Mouse (Mus musculus) kidney, embryonic 14.5 days (tissue): ENCODE results near the gene Apod. TPM values are rescaled to one million over a fixed set of nuclear protein-coding genes. Genes with fewer than 3 reads are reported as not detected.
A peak's percentile ranks its signal among the peaks of the same experiment; 100 is the strongest.
"Not testable (repeated sequence)": the region's sequence is repeated elsewhere in the genome, so short reads cannot be mapped to it uniquely, and the experiment has no call there.

Experiments
- ATAC-seq: fragments of 200-750 bp; cut with Nextera tagmentation; 2 replicates; pipeline ENCODE4 v1.8.0; 2017; ENCODE audit warnings: moderate number of reproducible peaks, mild to moderate bottlenecking, moderate TSS enrichment, moderate library complexity; ENCODE audit not compliant: low FRiP score, low TSS enrichment
- H3K27ac ChIP-seq: fragments of 300-500 bp; sonication (generic); 2 replicates; pipeline ENCODE4 v1.5.1; 2014; ENCODE audit warnings: low read depth, mild to moderate bottlenecking, low read length, moderate library complexity, mixed read lengths
- H3K27me3 ChIP-seq: fragments of 300-500 bp; sonication (generic); 2 replicates; pipeline ENCODE4 v1.6.1; 2014; ENCODE audit warnings: mild to moderate bottlenecking, low read length; ENCODE audit not compliant: control insufficient read depth, insufficient read depth
- H3K36me3 ChIP-seq: fragments of 300-500 bp; sonication (generic); 2 replicates; pipeline ENCODE4 v1.6.1; 2014; ENCODE audit warnings: low read length, mixed read lengths; ENCODE audit not compliant: control insufficient read depth, insufficient read depth
- H3K4me1 ChIP-seq: fragments of 300-500 bp; sonication (generic); 2 replicates; pipeline ENCODE4 v1.6.1; 2014; ENCODE audit warnings: low read length, mixed read lengths; ENCODE audit not compliant: control insufficient read depth, insufficient read depth
- H3K4me2 ChIP-seq: fragments of 300-500 bp; sonication (generic); replicated peaks from 2 replicates; pipeline ENCODE4 v1.6.1; 2014; ENCODE audit warnings: low read depth, mild to moderate bottlenecking, low read length
- H3K4me3 ChIP-seq: fragments of 300-500 bp; sonication (generic); 2 replicates; pipeline ENCODE4 v1.5.1; 2014; ENCODE audit warnings: mild to moderate bottlenecking, low read length
- H3K9ac ChIP-seq: fragments of 300-500 bp; sonication (generic); 2 replicates; pipeline ENCODE4 v1.6.1; 2014; ENCODE audit warnings: low read depth, mild to moderate bottlenecking, low read length, moderate library complexity
- H3K9me3 ChIP-seq: fragments of 300-500 bp; sonication (generic); 2 replicates; pipeline ENCODE4 v1.6.1; 2016; ENCODE audit warnings: low read length; ENCODE audit not compliant: control insufficient read depth
- WGBS: fragments of 180-500 bp; shearing (Covaris S2); extraction: QIAGEN DNeasy Blood & Tissue Kit; methylation state at CpG from one replicate; pipeline ENCODE4 v1.1.7; 2014; 5-methylcytosine and 5-hydroxymethylcytosine counted together
- polyA plus RNA-seq: library from polyadenylated mRNA; unstranded; fragments of >200 nt; fragmentation: Nextera tagmentation; extraction: Ambion mirVana; gene quantifications from 2 replicates; pipeline ENCODE4 v1.2.1, GENCODE M21; 2014

Gene Apod
- polyA plus RNA-seq, 1 experiment from 2014 or later = 0.47 TPM

GRCm38 (mm10) chr16:31318418-31318817 is 3.8 kb upstream of the Apod start:
- 43% methylated on average over 2 of the region's 2 CpGs for WGBS
- Histone ChIP-seq H3K9me3 (no peaks in the 10 kb centered on the region), H3K9ac (no peak overlapping the region), H3K4me1 (no peaks in the 10 kb centered on the region), H3K27me3 (no peaks in the 10 kb centered on the region), H3K4me2 (no peak overlapping the region), H3K27ac (no peak overlapping the region), H3K4me3 (no peak overlapping the region), H3K36me3 (no peaks in the 10 kb centered on the region)
- ATAC-seq = no peak

- not testable (repeated sequence) for H3K27ac ChIP-seq, H3K36me3 ChIP-seq, H3K4me3 ChIP-seq, H3K9me3 ChIP-seq, H3K4me1 ChIP-seq, H3K4me2 ChIP-seq, H3K27me3 ChIP-seq, H3K9ac ChIP-seq
- 47% methylated on average over 12 of the region's 12 CpGs for WGBS
- peak; percentile 57; the same call in 1 of the 2 replicates for ATAC-seq
Measured at GRCm38 (mm10) chr16:31316246-31317143, 1.9 kb upstream of the Apod start.

GRCm38 (mm10) chr16:31315294-31315693 is 686 bp upstream of the Apod start:
- H3K27ac ChIP-seq = no peak overlapping the region
- no peak overlapping the region for H3K9ac ChIP-seq
- no peaks in the 10 kb centered on the region for H3K36me3 ChIP-seq
- ATAC-seq = no peak
- H3K4me2 ChIP-seq = no peak overlapping the region
- 87% methylated on average over 4 of the region's 4 CpGs for WGBS
- no peak overlapping the region for H3K4me3 ChIP-seq
- H3K9me3 ChIP-seq = no peaks in the 10 kb centered on the region
- H3K27me3 ChIP-seq = no peaks in the 10 kb centered on the region
- H3K4me1 ChIP-seq = no peaks in the 10 kb centered on the region

- no peaks in the 10 kb centered on the region for H3K36me3 ChIP-seq
- no peak overlapping the region for H3K27ac ChIP-seq
- H3K4me1 ChIP-seq = no peaks in the 10 kb centered on the region
- no peaks in the 10 kb centered on the region for H3K9me3 ChIP-seq
- no peaks in the 10 kb centered on the region for H3K27me3 ChIP-seq
- no peak overlapping the region for H3K4me2 ChIP-seq
- H3K4me3 ChIP-seq = no peak overlapping the region
- WGBS = 61% methylated on average over 2 of the region's 2 CpGs
- H3K9ac ChIP-seq = no peak overlapping the region
- ATAC-seq = no peak
Measured at GRCm38 (mm10) chr16:31313611-31314010, 997 bp downstream of the Apod start.

- no peak overlapping the region for H3K27ac ChIP-seq
- no peaks in the 10 kb centered on the region for H3K4me1 ChIP-seq
- no peak overlapping the region for H3K9ac ChIP-seq
- no peak overlapping the region for H3K4me3 ChIP-seq
- no peaks in the 10 kb centered on the region for H3K36me3 ChIP-seq
- no peak overlapping the region for H3K4me2 ChIP-seq
- 75% methylated on average over 3 of the region's 3 CpGs for WGBS
- ATAC-seq = no peak
- no peaks in the 10 kb centered on the region for H3K9me3 ChIP-seq
- no peaks in the 10 kb centered on the region for H3K27me3 ChIP-seq
Measured at GRCm38 (mm10) chr16:31312296-31312695, 2.3 kb downstream of the Apod start.

- Histone ChIP-seq H3K4me3 (no peak overlapping the region), H3K27me3 (no peaks in the 10 kb centered on the region), H3K9ac (no peak overlapping the region), H3K9me3 (no peaks in the 10 kb centered on the region), H3K4me2 (no peak overlapping the region), H3K27ac (no peak overlapping the region), H3K36me3 (no peaks in the 10 kb centered on the region), H3K4me1 (peaks cover 7% of the 10 kb centered on the region; the same call in 1 of the 2 replicates)
- ATAC-seq = no peak
- WGBS = 69% methylated on average over 5 of the region's 5 CpGs
Measured at GRCm38 (mm10) chr16:31305199-31305919, 9.2 kb downstream of the Apod start.

GRCm38 (mm10) chr16:31303276-31303675 is 11.3 kb downstream of the Apod start:
- 64% methylated on average over 10 of the region's 10 CpGs for WGBS
- H3K4me1 ChIP-seq = peaks cover 20% of the 10 kb centered on the region
- H3K27me3 ChIP-seq = no peaks in the 10 kb centered on the region
- ATAC-seq = no peak
- H3K4me3 ChIP-seq = no peak overlapping the region
- no peaks in the 10 kb centered on the region for H3K9me3 ChIP-seq
- H3K27ac ChIP-seq = no peak overlapping the region
- H3K36me3 ChIP-seq = no peaks in the 10 kb centered on the region
- H3K9ac ChIP-seq = no peak overlapping the region
- no peak overlapping the region for H3K4me2 ChIP-seq

GRCm38 (mm10) chr16:31300883-31301532 is 13.6 kb downstream of the Apod start:
- Histone ChIP-seq H3K4me3 (no peak overlapping the region), H3K36me3 (no peaks in the 10 kb centered on the region), H3K4me1 (peaks cover 20% of the 10 kb centered on the region), H3K9ac (no peak overlapping the region), H3K4me2 (no peak overlapping the region), H3K9me3 (no peaks in the 10 kb centered on the region), H3K27ac (no peak overlapping the region), H3K27me3 (no peaks in the 10 kb centered on the region)
- WGBS = 85% methylated on average over 6 of the region's 6 CpGs
- no peak for ATAC-seq
